Mouse (Mus musculus) liver, embryonic 13.5 days (tissue): ENCODE measurements around the gene Gm3646. TPM values are rescaled to one million over a fixed set of nuclear protein-coding genes. Genes with fewer than 3 reads are reported as not detected.

ENCODE experiments used
- ATAC-seq: fragments of 200-750 bp; cut with Nextera tagmentation; 2 replicates; pipeline ENCODE4 v1.8.0; 2017; ENCODE audit warnings: low read depth, mild to moderate bottlenecking, moderate number of reproducible peaks, moderate library complexity
- DNase-seq: peaks from one replicate; pipeline ENCODE4 v3.0.0; 2022
- H3K27ac ChIP-seq: fragments of 300-500 bp; sonication (generic); 2 replicates; pipeline ENCODE4 v1.5.1; 2015; ENCODE audit warnings: moderate library complexity, mild to moderate bottlenecking, inconsistent platforms
- H3K27me3 ChIP-seq: fragments of 300-500 bp; sonication (generic); 2 replicates; pipeline ENCODE4 v1.6.1; 2015; ENCODE audit warnings: mild to moderate bottlenecking, inconsistent platforms
- H3K36me3 ChIP-seq: fragments of 300-500 bp; sonication (generic); 2 replicates; pipeline ENCODE4 v1.6.1; 2015; ENCODE audit warnings: mild to moderate bottlenecking, inconsistent platforms
- H3K4me1 ChIP-seq: fragments of 300-500 bp; sonication (generic); replicated peaks from 2 replicates; pipeline ENCODE4 v1.6.1; 2015; ENCODE audit warnings: inconsistent platforms
- H3K4me2 ChIP-seq: fragments of 300-500 bp; sonication (generic); 2 replicates; pipeline ENCODE4 v1.6.1; 2015; ENCODE audit warnings: inconsistent platforms, mild to moderate bottlenecking, moderate library complexity
- H3K4me3 ChIP-seq: fragments of 300-500 bp; sonication (generic); replicated peaks from 2 replicates; pipeline ENCODE4 v1.5.1; 2015; ENCODE audit warnings: mild to moderate bottlenecking, inconsistent platforms
- H3K9ac ChIP-seq: fragments of 300-500 bp; sonication (generic); 2 replicates; pipeline ENCODE4 v1.6.1; 2015; ENCODE audit warnings: mild to moderate bottlenecking, inconsistent platforms
- H3K9me3 ChIP-seq: fragments of 300-500 bp; sonication (generic); replicated peaks from 2 replicates; pipeline ENCODE4 v1.6.1; 2016; ENCODE audit warnings: inconsistent platforms
- WGBS: fragments of 180-500 bp; shearing (Covaris S2); methylation state at CpG from one replicate; pipeline ENCODE4 v1.1.7; 2015; ENCODE audit not compliant: insufficient replicate concordance; 5-methylcytosine and 5-hydroxymethylcytosine counted together
- polyA plus RNA-seq: library from polyadenylated mRNA; unstranded; fragments of >200 nt; fragmentation: Nextera tagmentation; extraction: Ambion mirVana; gene quantifications from 2 replicates; pipeline ENCODE4 v1.2.1, GENCODE M21; 2015

Gm3646 gene
- polyA plus RNA-seq, 1 experiment from 2014 or later = not detected

GRCm38 (mm10) chr1:39759231-39760175 lies 45.6 kb downstream of the Gm3646 start:
- Histone ChIP-seq H3K9me3 (no peaks in the 10 kb centered on the region), H3K27ac (no peak overlapping the region), H3K36me3 (no peaks in the 10 kb centered on the region), H3K27me3 (0 out of 2 replicates have a peak, but pooled peaks cover 6% of the 10 kb centered on the region), H3K9ac (no peak overlapping the region), H3K4me2 (no peak overlapping the region), H3K4me3 (no peak overlapping the region), H3K4me1 (peaks cover 24% of the 10 kb centered on the region)
- WGBS = 26% methylated on average over 9 of the region's 9 CpGs
- ATAC-seq (no peak), DNase-seq (no peak)

GRCm38 (mm10) chr1:39758244-39758643 lies 46.9 kb downstream of the Gm3646 start:
- H3K9me3 ChIP-seq = no peaks in the 10 kb centered on the region
- H3K27ac ChIP-seq = no peak overlapping the region
- 61% methylated on average over 9 of the region's 9 CpGs for WGBS
- no peak overlapping the region for H3K4me3 ChIP-seq
- ATAC-seq (no peak), DNase-seq (no peak)
- H3K36me3 ChIP-seq = no peaks in the 10 kb centered on the region
- H3K27me3 ChIP-seq = 0 out of 2 replicates have a peak, but pooled peaks cover 6% of the 10 kb centered on the region
- no peak overlapping the region for H3K4me2 ChIP-seq
- H3K4me1 ChIP-seq = peaks cover 36% of the 10 kb centered on the region
- no peak overlapping the region for H3K9ac ChIP-seq

- 72% methylated on average over 11 of the region's 11 CpGs for WGBS
- peaks cover 34% of the 10 kb centered on the region for H3K4me1 ChIP-seq
- H3K36me3 ChIP-seq = no peaks in the 10 kb centered on the region
- no peak overlapping the region for H3K4me2 ChIP-seq
- DNase-seq (no peak), ATAC-seq (no peak)
- H3K9ac ChIP-seq = no peak overlapping the region
- no peaks in the 10 kb centered on the region for H3K9me3 ChIP-seq
- H3K4me3 ChIP-seq = no peak overlapping the region
- no peak overlapping the region for H3K27ac ChIP-seq
- H3K27me3 ChIP-seq = 0 out of 2 replicates have a peak, but pooled peaks cover 6% of the 10 kb centered on the region
Observed at GRCm38 (mm10) chr1:39756952-39757351, 48.2 kb downstream of the Gm3646 start.

DNA sequence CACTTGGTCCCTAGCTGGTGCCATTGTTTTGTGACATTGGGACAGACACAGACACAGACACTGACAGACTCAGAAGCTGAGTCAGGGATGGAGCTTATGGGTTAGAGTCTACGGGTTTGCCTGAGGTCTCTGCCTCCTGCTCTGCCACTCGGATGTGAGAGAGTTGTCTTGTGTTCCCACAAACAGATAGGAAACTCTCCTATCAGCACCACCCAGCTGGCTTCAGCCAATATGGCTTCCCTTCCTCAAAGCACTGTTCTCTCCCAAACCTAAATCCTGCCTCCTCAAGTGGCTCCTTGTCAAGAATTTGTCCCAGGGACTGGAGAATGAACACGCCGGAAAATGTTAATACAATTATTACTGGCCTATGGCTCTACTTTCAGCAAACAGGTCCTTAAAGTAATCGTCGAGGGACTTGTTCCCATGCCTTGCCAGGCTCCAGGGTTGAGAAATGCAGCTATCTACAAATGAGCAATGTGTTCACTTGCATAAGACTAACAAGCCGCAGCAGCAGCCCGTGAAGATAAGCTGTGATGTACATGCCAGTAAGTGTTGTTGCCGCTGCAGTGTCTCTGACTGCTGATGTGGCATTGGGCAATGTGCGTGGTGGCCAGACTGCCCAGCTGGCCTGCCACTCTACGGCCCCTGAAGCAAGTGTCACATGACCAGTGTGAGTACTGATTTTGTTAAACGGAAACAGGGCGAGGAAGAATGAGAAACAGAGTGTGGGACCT lies 50.7 kb downstream of the Gm3646 start:
- Histone ChIP-seq H3K27me3 (no peaks in the 10 kb centered on the region), H3K9ac (no peak overlapping the region), H3K27ac (peak overlapping the region; percentile 24), H3K36me3 (no peaks in the 10 kb centered on the region), H3K4me2 (peak overlapping the region; percentile 21; the same call in 1 of the 2 replicates), H3K9me3 (no peaks in the 10 kb centered on the region), H3K4me3 (no peak overlapping the region), H3K4me1 (peaks cover 31% of the 10 kb centered on the region)
- DNase-seq = peak; percentile 41
- peak; percentile 84 for ATAC-seq
- WGBS = 22% methylated on average over 13 of the region's 13 CpGs

Other genes with a start within 250 kb of the Gm3646 start
- 17.1 and 19.3 TPM in 2 replicates for gene Rnf149, start 227.9 kb downstream of the Gm3646 start, polyA plus RNA-seq
- gene Creg2, start 153.9 kb downstream of the Gm3646 start, polyA plus RNA-seq = 0.02 and 0.03 TPM in 2 replicates
- 0.06 and 0.08 TPM in 2 replicates for gene Rfx8, start 84.3 kb downstream of the Gm3646 start, polyA plus RNA-seq
- 3.5 and 3.8 TPM in 2 replicates for gene Map4k4, start 95.6 kb upstream of the Gm3646 start, polyA plus RNA-seq